Mouse (Mus musculus) kidney, embryonic 16.5 days (tissue): ENCODE data around the gene Psmb1. TPM values are rescaled to one million over a fixed set of nuclear protein-coding genes. Genes with fewer than 3 reads are reported as not detected.
A peak's percentile ranks its signal among the peaks of the same experiment; 100 is the strongest.
"Not testable (repeated sequence)": the region's sequence is repeated elsewhere in the genome, so short reads cannot be mapped to it uniquely, and the experiment has no call there.

ENCODE experiments used
- ATAC-seq: fragments of 200-750 bp; cut with Nextera tagmentation; 2 replicates; pipeline ENCODE4 v1.8.0; 2017; ENCODE audit warnings: moderate TSS enrichment; ENCODE audit not compliant: low FRiP score, low TSS enrichment
- H3K27ac ChIP-seq: fragments of 300-500 bp; sonication (generic); 2 replicates; pipeline ENCODE4 v1.5.1; 2014; ENCODE audit warnings: low read length
- H3K27me3 ChIP-seq: fragments of 300-500 bp; sonication (generic); 2 replicates; pipeline ENCODE4 v1.6.1; 2014; ENCODE audit warnings: low read length, control low read depth, mixed read lengths; ENCODE audit not compliant: insufficient read depth
- H3K36me3 ChIP-seq: fragments of 300-500 bp; sonication (generic); 2 replicates; pipeline ENCODE4 v1.6.1; 2014; ENCODE audit warnings: low read length, control low read depth, mixed read lengths; ENCODE audit not compliant: insufficient read depth
- H3K4me1 ChIP-seq: fragments of 300-500 bp; sonication (generic); 2 replicates; pipeline ENCODE4 v1.6.1; 2014; ENCODE audit warnings: low read length, control low read depth, mixed read lengths; ENCODE audit not compliant: insufficient read depth
- H3K4me2 ChIP-seq: fragments of 300-500 bp; sonication (generic); replicated peaks from 2 replicates; pipeline ENCODE4 v1.6.1; 2014; ENCODE audit warnings: low read depth, low read length
- H3K4me3 ChIP-seq: fragments of 300-500 bp; sonication (generic); 2 replicates; pipeline ENCODE4 v1.5.1; 2014; ENCODE audit warnings: mild to moderate bottlenecking, low read length
- H3K9ac ChIP-seq: fragments of 300-500 bp; sonication (generic); replicated peaks from 2 replicates; pipeline ENCODE4 v1.6.1; 2014; ENCODE audit warnings: low read length
- H3K9me3 ChIP-seq: fragments of 300-500 bp; sonication (generic); 2 replicates; pipeline ENCODE4 v1.6.1; 2016; ENCODE audit warnings: low read length, control low read depth
- WGBS: fragments of 180-500 bp; shearing (Covaris S2); extraction: QIAGEN DNeasy Blood & Tissue Kit; methylation state at CpG from one replicate; pipeline ENCODE4 v1.1.7; 2014; 5-methylcytosine and 5-hydroxymethylcytosine counted together
- polyA plus RNA-seq: library from polyadenylated mRNA; unstranded; fragments of >200 nt; fragmentation: Nextera tagmentation; extraction: Ambion mirVana; gene quantifications from 2 replicates; pipeline ENCODE4 v1.2.1, GENCODE M21; 2015

Psmb1 gene
- polyA plus RNA-seq: 258 and 270 TPM in 2 replicates

DNA sequence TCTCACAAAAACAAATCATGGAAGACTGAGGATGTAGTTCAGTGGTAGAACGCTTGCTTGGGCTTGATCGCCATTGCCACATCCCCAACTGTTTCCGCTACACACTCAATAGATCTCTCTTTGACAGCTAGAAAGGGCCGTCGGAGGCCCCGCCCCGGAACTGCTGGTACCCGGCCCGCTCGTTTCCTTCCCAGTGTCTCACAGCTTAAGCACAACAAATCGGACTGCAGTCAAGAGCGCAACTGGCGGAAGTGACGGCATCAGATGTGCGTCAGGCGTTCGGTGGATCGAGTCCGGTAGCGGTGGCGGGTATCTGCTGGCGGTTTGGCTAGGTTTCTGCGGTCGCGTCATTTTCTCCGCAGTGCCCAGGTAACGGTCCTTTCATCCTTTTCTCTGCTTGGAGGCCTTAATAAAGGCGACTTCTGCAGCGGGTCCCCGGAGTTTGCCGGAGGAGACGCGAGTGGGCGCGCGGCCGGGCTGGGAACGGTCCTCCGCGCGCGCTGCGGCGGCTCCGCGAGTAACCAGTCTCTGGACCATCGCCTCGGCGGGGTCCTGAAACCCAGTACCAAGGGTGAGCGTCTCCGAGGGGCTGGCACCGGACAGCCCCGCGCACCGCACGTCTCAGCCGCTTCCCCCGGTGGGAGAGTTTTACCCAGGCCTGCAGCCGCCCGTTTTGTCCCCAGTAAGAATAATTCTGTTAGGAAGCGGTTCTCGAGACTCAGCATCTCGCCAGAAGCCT, at the start of gene Psmb1, which contains the start of gene Tbp:
TSS of gene Psmb1 (minus strand) at position 96 of the 739 bp plus-strand sequence.
TSS of gene Tbp (plus strand) at position 233 of the 739 bp plus-strand sequence.
- H3K4me3 ChIP-seq: peak within 1 kb of the TSS; percentile 96
- H3K4me1 ChIP-seq: peaks cover 30% of the 10 kb centered on the region
- H3K27ac ChIP-seq: peak within 1 kb of the TSS; percentile 97
- H3K4me2 ChIP-seq: peak within 1 kb of the TSS; percentile 94
- peak within 1 kb of the TSS; percentile 95 for H3K9ac ChIP-seq
- under 1% methylated on average over 63 of the region's 63 CpGs for WGBS
- no peaks in the 10 kb centered on the region for H3K27me3 ChIP-seq
- H3K36me3 ChIP-seq: peaks cover 14% of the 10 kb centered on the region
- H3K9me3 ChIP-seq: no peaks in the 10 kb centered on the region
- peak; percentile 92 for ATAC-seq

DNA sequence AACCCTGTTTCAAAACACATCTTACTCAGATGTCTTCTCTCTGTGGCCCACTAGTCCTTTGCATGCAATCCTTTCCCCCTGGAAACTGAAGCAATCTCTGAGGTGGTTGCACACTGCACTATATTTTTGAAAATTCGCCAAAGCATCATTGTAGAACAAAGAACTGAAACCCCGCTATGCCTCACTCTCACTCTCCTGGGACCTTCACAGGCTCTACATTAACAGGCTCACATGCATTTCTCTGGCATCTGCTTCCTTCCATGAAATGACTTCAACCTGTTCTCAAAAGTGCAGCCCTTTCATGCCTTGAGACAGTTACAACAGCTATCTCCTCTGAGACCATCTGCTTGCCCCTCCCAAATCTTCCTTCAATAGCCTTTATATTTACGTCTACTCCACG, 46.9 kb upstream of the Psmb1 start:
- Histone ChIP-seq H3K9me3 (peaks cover 5% of the 10 kb centered on the region; the same call in 1 of the 2 replicates), H3K27ac (no peak overlapping the region), H3K36me3 (0 out of 2 replicates have a peak, but pooled peaks cover 4% of the 10 kb centered on the region), H3K9ac (no peak overlapping the region), H3K4me3 (no peak overlapping the region), H3K4me1 (no peaks in the 10 kb centered on the region), H3K27me3 (no peaks in the 10 kb centered on the region), H3K4me2 (no peak overlapping the region)
- WGBS: 74% methylated on average over 4 of the region's 4 CpGs
- no peak for ATAC-seq

DNA sequence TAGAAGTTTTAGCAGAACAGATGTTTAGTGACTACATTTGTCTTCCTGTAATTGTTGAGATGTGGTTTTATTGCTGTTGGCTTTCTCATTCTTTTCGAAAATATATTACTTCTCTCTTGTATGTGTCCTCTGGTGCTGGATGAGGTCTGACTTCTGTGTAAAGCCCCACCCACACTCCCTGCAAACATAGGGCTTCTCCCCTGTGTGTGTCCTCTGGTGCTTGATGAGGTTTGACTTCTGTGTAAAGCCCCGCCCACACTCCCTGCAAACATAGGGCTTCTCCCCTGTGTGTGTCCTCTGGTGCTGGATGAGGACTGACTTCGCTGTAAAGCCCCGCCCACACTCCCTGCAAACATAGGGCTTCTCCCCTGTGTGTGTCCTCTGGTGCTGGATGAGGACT, 44.3 kb upstream of the Psmb1 start:
- not testable (repeated sequence) for H3K36me3 ChIP-seq, H3K9ac ChIP-seq, H3K27me3 ChIP-seq, H3K4me2 ChIP-seq, H3K4me3 ChIP-seq, H3K9me3 ChIP-seq, H3K27ac ChIP-seq, H3K4me1 ChIP-seq, ATAC-seq
- WGBS: 65% methylated on average over 3 of the region's 4 CpGs

DNA sequence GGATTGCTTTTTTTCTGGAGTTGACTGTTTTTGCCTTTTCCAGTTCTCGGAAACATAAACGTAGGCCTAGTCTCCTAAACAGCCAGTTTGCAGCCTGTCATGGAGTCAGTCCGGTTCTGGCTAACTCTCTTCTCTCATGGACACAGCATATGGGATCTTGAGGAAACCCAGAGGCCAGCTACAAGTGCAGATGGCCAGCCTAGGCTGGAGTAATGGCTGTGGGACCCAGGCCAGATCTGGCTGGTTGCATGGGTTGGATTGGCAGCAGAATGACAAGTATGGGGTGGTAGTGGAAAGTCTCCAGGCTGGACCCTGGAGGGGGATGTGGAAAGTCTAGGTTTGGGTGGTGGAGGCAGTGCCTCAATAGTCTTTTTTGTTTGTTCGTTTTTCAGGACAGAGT, 40.8 kb upstream of the Psmb1 start:
- Histone ChIP-seq H3K4me2 (no peak overlapping the region), H3K4me3 (no peak overlapping the region), H3K36me3 (0 out of 2 replicates have a peak, but pooled peaks cover 4% of the 10 kb centered on the region), H3K9ac (no peak overlapping the region), H3K4me1 (no peaks in the 10 kb centered on the region; the same call in 1 of the 2 replicates), H3K9me3 (peaks cover 5% of the 10 kb centered on the region; the same call in 1 of the 2 replicates), H3K27me3 (peaks cover 11% of the 10 kb centered on the region), H3K27ac (no peak overlapping the region)
- ATAC-seq: no peak
- WGBS: 61% methylated on average over 4 of the region's 4 CpGs

DNA sequence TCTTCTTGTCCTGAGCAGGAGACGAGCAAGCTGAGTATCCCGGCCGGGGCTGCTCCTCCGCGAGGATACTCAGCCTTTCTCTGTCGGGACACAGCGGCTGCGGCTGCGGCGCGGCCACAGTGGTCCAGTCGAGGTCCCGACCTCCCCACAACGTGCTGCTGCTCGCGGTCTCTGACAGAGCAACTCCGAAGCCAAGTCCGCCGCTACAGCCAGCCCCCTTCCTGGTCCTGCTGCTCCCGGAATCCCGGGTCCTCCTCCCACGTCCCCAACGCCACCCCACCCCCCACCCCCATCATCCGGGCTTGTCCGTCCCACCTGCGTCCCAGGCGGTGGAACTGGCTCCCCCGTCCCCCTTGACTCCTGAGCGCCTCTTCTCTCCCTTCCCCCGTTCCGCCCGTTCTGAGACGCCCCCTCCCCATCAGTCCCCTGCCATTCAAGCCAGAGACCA, 36.9 kb upstream of the Psmb1 start:
- Histone ChIP-seq H3K4me1 (no peaks in the 10 kb centered on the region; the same call in 1 of the 2 replicates), H3K9ac (peak overlapping the region; percentile 64), H3K36me3 (no peaks in the 10 kb centered on the region), H3K4me3 (peak overlapping the region; percentile 55), H3K9me3 (no peaks in the 10 kb centered on the region), H3K4me2 (peak overlapping the region; percentile 86), H3K27ac (no peak overlapping the region), H3K27me3 (peaks cover 15% of the 10 kb centered on the region)
- peak; percentile 57; the same call in 1 of the 2 replicates for ATAC-seq
- 1% methylated on average over 29 of the region's 33 CpGs for WGBS

DNA sequence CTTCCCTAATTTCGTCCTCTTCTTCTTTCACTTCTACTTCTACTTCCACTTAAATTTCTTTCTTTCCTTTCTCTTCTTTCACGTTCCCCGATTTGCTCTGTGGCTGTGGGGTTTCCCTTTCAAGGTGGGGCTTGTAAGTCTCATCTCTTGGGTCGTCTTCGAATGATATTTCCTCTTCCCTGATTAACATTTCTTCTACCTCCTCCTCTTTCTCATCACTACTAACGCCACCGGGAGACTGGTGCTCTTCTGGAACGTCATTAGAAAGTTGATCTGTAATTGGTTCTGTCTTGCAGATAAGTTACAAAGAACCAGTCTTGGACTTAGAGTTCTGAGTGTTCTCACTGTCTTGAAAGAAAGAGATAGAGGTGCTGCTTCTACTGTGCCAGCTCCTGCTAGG, 36.4 kb upstream of the Psmb1 start:
- WGBS: 20% methylated on average over 8 of the region's 8 CpGs
- H3K9me3 ChIP-seq: no peaks in the 10 kb centered on the region
- no peaks in the 10 kb centered on the region for H3K36me3 ChIP-seq
- H3K4me2 ChIP-seq: peak overlapping the region; percentile 86
- peak overlapping the region; percentile 64; the same call in 1 of the 2 replicates for H3K9ac ChIP-seq
- H3K27ac ChIP-seq: no peak overlapping the region
- no peak for ATAC-seq
- H3K4me1 ChIP-seq: no peaks in the 10 kb centered on the region; the same call in 1 of the 2 replicates
- H3K4me3 ChIP-seq: peak overlapping the region; percentile 55
- peaks cover 15% of the 10 kb centered on the region for H3K27me3 ChIP-seq

DNA sequence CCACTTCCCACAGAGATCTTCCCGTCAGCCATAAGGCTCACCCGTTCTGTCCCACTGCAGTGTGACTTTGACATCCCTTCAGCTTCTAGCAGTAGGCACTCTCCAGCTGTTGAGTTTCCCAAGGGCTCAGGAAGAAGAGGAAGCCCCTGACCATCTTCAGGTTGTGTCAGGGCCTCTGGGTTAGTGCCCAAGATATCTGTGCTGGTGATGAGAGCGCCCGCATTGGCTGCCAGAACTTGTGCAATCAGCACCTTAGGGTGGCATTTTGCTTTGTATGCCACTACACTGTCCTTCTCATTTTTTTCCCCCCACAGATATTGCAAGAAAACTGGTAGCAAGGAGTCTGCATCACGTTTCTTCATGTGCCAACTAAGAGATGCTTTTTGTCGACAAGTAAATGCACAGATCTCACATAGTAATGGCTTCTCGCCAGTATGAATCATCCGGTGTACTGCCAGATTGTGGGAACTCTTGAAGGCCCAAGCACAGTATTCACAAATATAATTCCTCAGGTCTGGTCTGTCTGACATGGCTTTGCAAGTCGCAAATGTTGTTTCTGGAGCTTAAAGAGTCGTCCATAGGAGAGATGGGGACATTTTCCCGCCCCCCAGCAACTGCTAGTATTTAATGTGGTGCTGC, 35.7 kb upstream of the Psmb1 start:
- 62% methylated on average over 11 of the region's 11 CpGs for WGBS
- Histone ChIP-seq H3K9ac (no peak overlapping the region), H3K4me1 (no peaks in the 10 kb centered on the region; the same call in 1 of the 2 replicates), H3K9me3 (no peaks in the 10 kb centered on the region), H3K27ac (no peak overlapping the region), H3K4me2 (no peak overlapping the region), H3K27me3 (peaks cover 15% of the 10 kb centered on the region), H3K36me3 (no peaks in the 10 kb centered on the region), H3K4me3 (no peak overlapping the region)
- no peak for ATAC-seq

DNA sequence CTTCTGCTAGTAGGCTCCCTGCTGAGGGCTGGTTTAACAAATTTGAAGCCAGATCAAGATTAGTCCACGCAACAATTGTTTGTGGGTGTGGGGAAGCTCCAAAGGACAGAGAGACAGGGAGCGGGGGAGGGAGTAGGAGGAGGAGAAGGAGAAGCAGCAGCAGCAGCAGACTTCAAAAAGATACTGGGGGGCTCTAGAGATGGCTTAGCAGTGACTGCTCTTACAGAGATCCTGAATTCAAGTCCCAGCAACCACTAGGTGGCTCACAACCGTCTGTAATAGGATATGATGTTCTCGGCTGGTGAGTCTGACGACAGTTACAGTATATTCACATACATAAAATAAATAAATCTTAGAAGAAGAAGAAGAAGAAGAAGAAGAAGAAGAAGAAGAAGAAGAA, 30.6 kb upstream of the Psmb1 start:
- Histone ChIP-seq H3K4me1 (peaks cover 7% of the 10 kb centered on the region; the same call in 1 of the 2 replicates), H3K9me3 (no peaks in the 10 kb centered on the region), H3K4me2 (no peak overlapping the region), H3K27me3 (peaks cover 2% of the 10 kb centered on the region; the same call in 1 of the 2 replicates), H3K9ac (no peak overlapping the region), H3K36me3 (0 out of 2 replicates have a peak, but pooled peaks cover 5% of the 10 kb centered on the region), H3K27ac (no peak overlapping the region), H3K4me3 (no peak overlapping the region)
- WGBS: 16% methylated on average over 5 of the region's 5 CpGs
- ATAC-seq: no peak

DNA sequence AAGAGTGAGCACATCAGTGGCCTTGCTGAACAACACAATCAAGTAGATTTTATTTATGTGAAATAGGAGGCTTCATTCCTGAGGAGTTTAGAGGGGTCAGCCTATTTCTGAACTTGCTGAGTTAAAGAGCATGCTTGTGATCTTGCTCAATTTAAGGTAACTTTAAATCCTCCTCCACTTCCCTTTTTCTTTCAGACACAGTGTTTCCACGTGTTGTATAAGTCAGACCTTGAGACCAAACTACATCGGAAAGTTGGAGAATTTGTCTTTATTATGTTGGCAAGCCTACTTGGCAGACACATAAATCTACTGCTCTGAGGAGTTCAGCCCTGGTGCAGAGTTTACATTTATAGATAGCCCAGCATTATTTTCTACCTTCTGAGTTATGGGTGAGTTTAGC, 29.3 kb upstream of the Psmb1 start:
- ATAC-seq: no peak
- Histone ChIP-seq H3K9ac (no peak overlapping the region), H3K36me3 (peaks cover 15% of the 10 kb centered on the region), H3K4me2 (no peak overlapping the region), H3K4me1 (peaks cover 7% of the 10 kb centered on the region; the same call in 1 of the 2 replicates), H3K4me3 (no peak overlapping the region), H3K27me3 (no peaks in the 10 kb centered on the region), H3K9me3 (no peaks in the 10 kb centered on the region), H3K27ac (no peak overlapping the region)
- WGBS: 74% methylated on average over 2 of the region's 2 CpGs
